Mouse (Mus musculus): Measurements from ENCODE around the gene Gm20547.

DNA sequence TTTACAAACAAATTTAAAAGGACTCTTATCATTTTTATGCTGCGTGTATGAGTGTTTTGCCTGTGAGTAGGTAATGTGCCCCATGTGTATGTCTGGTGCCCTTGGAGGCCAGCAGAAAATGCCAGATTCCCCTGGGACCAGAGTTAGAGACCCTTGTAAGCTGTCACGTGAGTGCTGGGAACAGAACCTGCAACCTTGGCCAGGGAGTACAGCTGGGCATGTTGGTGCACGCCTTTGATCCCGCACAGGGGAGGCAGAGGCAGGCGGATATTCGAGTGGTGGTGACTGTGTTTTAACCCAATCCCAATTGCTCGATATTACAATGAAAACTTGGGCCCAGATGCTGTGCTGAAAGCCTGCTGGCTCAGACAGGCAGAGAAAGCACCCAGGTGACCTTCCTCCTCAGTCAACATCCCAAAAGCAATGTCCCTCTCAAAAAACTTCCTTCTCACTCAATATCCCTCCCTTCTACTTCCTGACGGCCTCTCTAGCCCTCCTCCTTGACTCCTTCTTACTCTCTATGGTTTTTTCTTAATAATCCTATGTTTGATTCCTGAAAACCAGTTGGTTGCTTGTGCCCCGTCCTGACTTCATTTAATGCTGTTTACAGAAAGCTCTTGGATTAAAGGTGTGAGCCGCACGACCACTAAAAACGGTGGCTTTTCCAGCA, 8.4 kb upstream of the Gm20547 start:
- TF ChIP-seq CTCF (IDR thresholded peaks at IDR 0.05; ENCODE audit: insufficient read depth, low read length) (no peak), POLR2A (IDR thresholded peaks at IDR 0.05; ENCODE audit: borderline replicate concordance, extremely low read depth, low read depth, low read length) (no peak)

Measured in lung, adult 2 months (tissue).